Mouse (Mus musculus) E14TG2a.4 (cell line): ENCODE measurements around the gene Hoxc4.

Experiments used
- H3K27me3 ChIP-seq: 2 replicates; pipeline ENCODE4 v1.6.1; 2014; ENCODE audit warnings: low read length, control low read depth; ENCODE audit not compliant: insufficient read depth
- H3K36me3 ChIP-seq: 2 replicates; pipeline ENCODE4 v1.6.1; 2014; ENCODE audit warnings: low read length, control low read depth; ENCODE audit not compliant: insufficient read depth
- H3K4me1 ChIP-seq: replicated peaks from 2 replicates; pipeline ENCODE4 v1.6.1; 2014; ENCODE audit warnings: low read depth, low read length, control low read depth
- H3K4me3 ChIP-seq: replicated peaks from 2 replicates; pipeline ENCODE4 v1.5.1; 2014; ENCODE audit warnings: mild to moderate bottlenecking, low read length
- H3K9me3 ChIP-seq: 2 replicates; pipeline ENCODE4 v1.6.1; 2014; ENCODE audit warnings: low read length, control low read depth
- CTCF ChIP-seq: conservative IDR thresholded peaks from 2 replicates; pipeline ENCODE4 v1.5.1; 2014; ENCODE audit warnings: low read length
- NANOG ChIP-seq: IDR thresholded peaks from 2 replicates; pipeline ENCODE4 v1.6.1; 2014; ENCODE audit warnings: borderline replicate concordance, low read length, mixed read lengths
- POU5F1 ChIP-seq: IDR thresholded peaks from 2 replicates; pipeline ENCODE4 v1.6.1; 2014; ENCODE audit warnings: low read length, borderline replicate concordance

Hoxc4 gene

GRCm38 (mm10) chr15:103035548-103035881 lies 16.8 kb downstream of the Hoxc4 start:
- no peaks in the 10 kb centered on the region for H3K36me3 ChIP-seq
- TF ChIP-seq CTCF = no peak
- no peak for TF ChIP-seq NANOG
- no peak for TF ChIP-seq POU5F1

GRCm38 (mm10) chr15:103037579-103037978 lies 18.8 kb downstream of the Hoxc4 start:
- Histone ChIP-seq H3K27me3 (peaks cover 99% of the 10 kb centered on the region), H3K4me1 (peaks cover 47% of the 10 kb centered on the region), H3K4me3 (no peak overlapping the region), H3K9me3 (0 out of 2 replicates have a peak, but pooled peaks cover 9% of the 10 kb centered on the region), H3K36me3 (no peaks in the 10 kb centered on the region)
- no peak for TF ChIP-seq NANOG

More at GRCm38 (mm10) chr15:103035548-103035881, 16.8 kb downstream of the Hoxc4 start:
- Histone ChIP-seq H3K4me3 (peak overlapping the region; percentile 39; the same call in 1 of the 2 replicates), H3K4me1 (peaks cover 30% of the 10 kb centered on the region), H3K27me3 (peaks cover 97% of the 10 kb centered on the region), H3K9me3 (0 out of 2 replicates have a peak, but pooled peaks cover 9% of the 10 kb centered on the region)

GRCm38 (mm10) chr15:103038701-103039480 lies 20.2 kb downstream of the Hoxc4 start:
- H3K9me3 ChIP-seq = 0 out of 2 replicates have a peak, but pooled peaks cover 9% of the 10 kb centered on the region
- H3K27me3 ChIP-seq = peaks cover 100% of the 10 kb centered on the region
- H3K4me1 ChIP-seq = peaks cover 47% of the 10 kb centered on the region
- no peak for TF ChIP-seq POU5F1
- no peak for TF ChIP-seq NANOG
- no peak for TF ChIP-seq CTCF
- H3K4me3 ChIP-seq = no peak overlapping the region
- H3K36me3 ChIP-seq = no peaks in the 10 kb centered on the region

GRCm38 (mm10) chr15:103039609-103040008 lies 20.9 kb downstream of the Hoxc4 start:
- H3K4me3 ChIP-seq = no peak overlapping the region
- peaks cover 99% of the 10 kb centered on the region for H3K27me3 ChIP-seq
- TF ChIP-seq NANOG = no peak
- TF ChIP-seq POU5F1 = no peak
- TF ChIP-seq CTCF = no peak
- peaks cover 40% of the 10 kb centered on the region for H3K4me1 ChIP-seq
- H3K36me3 ChIP-seq = no peaks in the 10 kb centered on the region
- H3K9me3 ChIP-seq = 0 out of 2 replicates have a peak, but pooled peaks cover 9% of the 10 kb centered on the region

GRCm38 (mm10) chr15:103040601-103041000 lies 21.9 kb downstream of the Hoxc4 start:
- H3K36me3 ChIP-seq = no peaks in the 10 kb centered on the region

GRCm38 (mm10) chr15:103041613-103042012 lies 22.9 kb downstream of the Hoxc4 start:
- peak overlapping the region; percentile 52; the same call in 1 of the 2 replicates for H3K4me3 ChIP-seq
- H3K9me3 ChIP-seq = 0 out of 2 replicates have a peak, but pooled peaks cover 9% of the 10 kb centered on the region
- no peaks in the 10 kb centered on the region for H3K36me3 ChIP-seq
- H3K27me3 ChIP-seq = peaks cover 90% of the 10 kb centered on the region
- peaks cover 29% of the 10 kb centered on the region for H3K4me1 ChIP-seq
- TF ChIP-seq NANOG (no peak), POU5F1 (no peak), CTCF (no peak)

More at GRCm38 (mm10) chr15:103040601-103041000, 21.9 kb downstream of the Hoxc4 start:
- TF ChIP-seq CTCF = no peak
- no peak for TF ChIP-seq POU5F1
- no peak for TF ChIP-seq NANOG
- Histone ChIP-seq H3K4me3 (peak overlapping the region; percentile 52), H3K27me3 (peaks cover 94% of the 10 kb centered on the region), H3K9me3 (0 out of 2 replicates have a peak, but pooled peaks cover 9% of the 10 kb centered on the region), H3K4me1 (peaks cover 31% of the 10 kb centered on the region)

GRCm38 (mm10) chr15:103042209-103042608 lies 23.5 kb downstream of the Hoxc4 start:
- no peaks in the 10 kb centered on the region for H3K36me3 ChIP-seq
- TF ChIP-seq NANOG = no peak
- TF ChIP-seq CTCF = no peak
- no peak for TF ChIP-seq POU5F1

GRCm38 (mm10) chr15:103051670-103052069 lies 32.9 kb downstream of the Hoxc4 start:
- H3K4me3 ChIP-seq = no peak overlapping the region
- no peaks in the 10 kb centered on the region for H3K36me3 ChIP-seq
- 0 out of 2 replicates have a peak, but pooled peaks cover 8% of the 10 kb centered on the region for H3K4me1 ChIP-seq
- TF ChIP-seq NANOG = no peak
- H3K27me3 ChIP-seq = peaks cover 71% of the 10 kb centered on the region
- no peaks in the 10 kb centered on the region for H3K9me3 ChIP-seq

More at GRCm38 (mm10) chr15:103042209-103042608, 23.5 kb downstream of the Hoxc4 start:
- H3K27me3 ChIP-seq = peaks cover 84% of the 10 kb centered on the region
- H3K4me3 ChIP-seq = no peak overlapping the region
- H3K4me1 ChIP-seq = peaks cover 29% of the 10 kb centered on the region
- H3K9me3 ChIP-seq = 0 out of 2 replicates have a peak, but pooled peaks cover 9% of the 10 kb centered on the region

GRCm38 (mm10) chr15:103053210-103053609 lies 34.5 kb downstream of the Hoxc4 start:
- Histone ChIP-seq H3K4me3 (no peak overlapping the region), H3K4me1 (peaks cover 8% of the 10 kb centered on the region; the same call in 1 of the 2 replicates), H3K36me3 (no peaks in the 10 kb centered on the region), H3K27me3 (peaks cover 77% of the 10 kb centered on the region), H3K9me3 (no peaks in the 10 kb centered on the region)
- TF ChIP-seq CTCF = no peak
- no peak for TF ChIP-seq POU5F1
- TF ChIP-seq NANOG = no peak
